Mouse (Mus musculus): Measurements from ENCODE around the gene Cyp27b1.
A peak's percentile ranks its signal among the peaks of the same experiment; 100 is the strongest.

Gene Cyp27b1

GRCm38 (mm10) chr10:127047954-127048353, at the start of gene Cyp27b1:
TSS of gene Cyp27b1 (plus strand) at chr10:127048250.
- H3K36me3 ChIP-seq (ENCODE audit: insufficient read depth, low read length) = peaks cover 50% of the 10 kb centered on the region
- H3K4me1 ChIP-seq (replicated peaks; ENCODE audit: low read depth, low read length) = peaks cover 62% of the 10 kb centered on the region
- peaks cover 43% of the 10 kb centered on the region for H3K27me3 ChIP-seq (ENCODE audit: insufficient read depth, low read length)
- TF ChIP-seq POU5F1 (IDR thresholded peaks at IDR 0.05; ENCODE audit: borderline replicate concordance, low read length) (no peak), NANOG (IDR thresholded peaks at IDR 0.05; ENCODE audit: borderline replicate concordance, low read length) (no peak), CTCF (conservative IDR thresholded peaks at IDR 0.05; ENCODE audit: low read length) (no peak)
- H3K9me3 ChIP-seq (ENCODE audit: low read length) = peaks cover 12% of the 10 kb centered on the region
- H3K4me3 ChIP-seq (replicated peaks; ENCODE audit: low read length) = peak within 1 kb of the TSS; percentile 64

- no peak for TF ChIP-seq CTCF (conservative IDR thresholded peaks at IDR 0.05; ENCODE audit: low read length)
- TF ChIP-seq POU5F1 (IDR thresholded peaks at IDR 0.05; ENCODE audit: borderline replicate concordance, low read length) = no peak
- peaks cover 33% of the 10 kb centered on the region for H3K4me1 ChIP-seq (replicated peaks; ENCODE audit: low read depth, low read length)
- H3K27me3 ChIP-seq (ENCODE audit: insufficient read depth, low read length) = peaks cover 5% of the 10 kb centered on the region; the same call in 1 of the 2 replicates
- H3K4me3 ChIP-seq (replicated peaks; ENCODE audit: low read length) = no peak within 1 kb of the TSS
- H3K9me3 ChIP-seq (ENCODE audit: low read length) = no peaks in the 10 kb centered on the region
- peaks cover 40% of the 10 kb centered on the region for H3K36me3 ChIP-seq (ENCODE audit: insufficient read depth, low read length)
These were observed 47.5 kb upstream of the Cyp27b1 start, which contains the start of gene Avil for GRCm38 (mm10) chr10:127000529-127000928. TSS of gene Avil (plus strand) at chr10:127000709.

GRCm38 (mm10) chr10:127001297-127001696, 46.8 kb upstream of the Cyp27b1 start:
- Histone ChIP-seq H3K27me3 (ENCODE audit: insufficient read depth, low read length) (peaks cover 11% of the 10 kb centered on the region; the same call in 1 of the 2 replicates), H3K4me1 (replicated peaks; ENCODE audit: low read depth, low read length) (peaks cover 33% of the 10 kb centered on the region), H3K9me3 (ENCODE audit: low read length) (no peaks in the 10 kb centered on the region), H3K36me3 (ENCODE audit: insufficient read depth, low read length) (peaks cover 32% of the 10 kb centered on the region), H3K4me3 (replicated peaks; ENCODE audit: low read length) (no peak overlapping the region)
- TF ChIP-seq NANOG (IDR thresholded peaks at IDR 0.05; ENCODE audit: borderline replicate concordance, low read length) = no peak
- no peak for TF ChIP-seq CTCF (conservative IDR thresholded peaks at IDR 0.05; ENCODE audit: low read length)
- TF ChIP-seq POU5F1 (IDR thresholded peaks at IDR 0.05; ENCODE audit: borderline replicate concordance, low read length) = no peak

- H3K4me1 ChIP-seq (replicated peaks; ENCODE audit: low read depth, low read length) = peaks cover 39% of the 10 kb centered on the region
- H3K27me3 ChIP-seq (ENCODE audit: insufficient read depth, low read length) = peaks cover 18% of the 10 kb centered on the region
- H3K4me3 ChIP-seq (replicated peaks; ENCODE audit: low read length) = no peak overlapping the region
- no peaks in the 10 kb centered on the region for H3K9me3 ChIP-seq (ENCODE audit: low read length)
- peaks cover 31% of the 10 kb centered on the region for H3K36me3 ChIP-seq (ENCODE audit: insufficient read depth, low read length)
- TF ChIP-seq POU5F1 (IDR thresholded peaks at IDR 0.05; ENCODE audit: borderline replicate concordance, low read length) (no peak), NANOG (IDR thresholded peaks at IDR 0.05; ENCODE audit: borderline replicate concordance, low read length) (no peak), CTCF (conservative IDR thresholded peaks at IDR 0.05; ENCODE audit: low read length) (no peak)
These were observed 46.0 kb upstream of the Cyp27b1 start for GRCm38 (mm10) chr10:127002056-127002455.

- Histone ChIP-seq H3K27me3 (ENCODE audit: insufficient read depth, low read length) (peaks cover 25% of the 10 kb centered on the region), H3K4me3 (replicated peaks; ENCODE audit: low read length) (no peak overlapping the region), H3K4me1 (replicated peaks; ENCODE audit: low read depth, low read length) (peaks cover 39% of the 10 kb centered on the region), H3K9me3 (ENCODE audit: low read length) (no peaks in the 10 kb centered on the region), H3K36me3 (ENCODE audit: insufficient read depth, low read length) (peaks cover 24% of the 10 kb centered on the region)
- no peak for TF ChIP-seq CTCF (conservative IDR thresholded peaks at IDR 0.05; ENCODE audit: low read length)
- TF ChIP-seq POU5F1 (IDR thresholded peaks at IDR 0.05; ENCODE audit: borderline replicate concordance, low read length) = no peak
- TF ChIP-seq NANOG (IDR thresholded peaks at IDR 0.05; ENCODE audit: borderline replicate concordance, low read length) = no peak
These were observed 45.3 kb upstream of the Cyp27b1 start for GRCm38 (mm10) chr10:127002765-127003164.

GRCm38 (mm10) chr10:127003334-127003733, 44.7 kb upstream of the Cyp27b1 start:
- peaks cover 30% of the 10 kb centered on the region for H3K27me3 ChIP-seq (ENCODE audit: insufficient read depth, low read length)
- H3K4me1 ChIP-seq (replicated peaks; ENCODE audit: low read depth, low read length) = peaks cover 35% of the 10 kb centered on the region
- peaks cover 18% of the 10 kb centered on the region for H3K36me3 ChIP-seq (ENCODE audit: insufficient read depth, low read length)
- H3K4me3 ChIP-seq (replicated peaks; ENCODE audit: low read length) = no peak overlapping the region
- no peaks in the 10 kb centered on the region for H3K9me3 ChIP-seq (ENCODE audit: low read length)
- TF ChIP-seq CTCF (conservative IDR thresholded peaks at IDR 0.05; ENCODE audit: low read length) = no peak
- no peak for TF ChIP-seq POU5F1 (IDR thresholded peaks at IDR 0.05; ENCODE audit: borderline replicate concordance, low read length)
- TF ChIP-seq NANOG (IDR thresholded peaks at IDR 0.05; ENCODE audit: borderline replicate concordance, low read length) = no peak

- Histone ChIP-seq H3K9me3 (ENCODE audit: low read length) (no peaks in the 10 kb centered on the region), H3K36me3 (ENCODE audit: insufficient read depth, low read length) (peaks cover 14% of the 10 kb centered on the region), H3K4me1 (replicated peaks; ENCODE audit: low read depth, low read length) (peaks cover 32% of the 10 kb centered on the region), H3K4me3 (replicated peaks; ENCODE audit: low read length) (no peak overlapping the region), H3K27me3 (ENCODE audit: insufficient read depth, low read length) (peaks cover 35% of the 10 kb centered on the region)
- TF ChIP-seq POU5F1 (IDR thresholded peaks at IDR 0.05; ENCODE audit: borderline replicate concordance, low read length) (no peak), CTCF (conservative IDR thresholded peaks at IDR 0.05; ENCODE audit: low read length) (no peak), NANOG (IDR thresholded peaks at IDR 0.05; ENCODE audit: borderline replicate concordance, low read length) (no peak)
These were observed 44.2 kb upstream of the Cyp27b1 start for GRCm38 (mm10) chr10:127003806-127004205.

GRCm38 (mm10) chr10:127016488-127016887, 31.6 kb upstream of the Cyp27b1 start:
- Histone ChIP-seq H3K27me3 (ENCODE audit: insufficient read depth, low read length) (peaks cover 16% of the 10 kb centered on the region), H3K9me3 (ENCODE audit: low read length) (no peaks in the 10 kb centered on the region), H3K4me1 (replicated peaks; ENCODE audit: low read depth, low read length) (peaks cover 27% of the 10 kb centered on the region), H3K4me3 (replicated peaks; ENCODE audit: low read length) (no peak overlapping the region), H3K36me3 (ENCODE audit: insufficient read depth, low read length) (peaks cover 4% of the 10 kb centered on the region; the same call in 1 of the 2 replicates)
- TF ChIP-seq CTCF (conservative IDR thresholded peaks at IDR 0.05; ENCODE audit: low read length) (peak; percentile 21), POU5F1 (IDR thresholded peaks at IDR 0.05; ENCODE audit: borderline replicate concordance, low read length) (no peak)

GRCm38 (mm10) chr10:127017071-127017470, 31.0 kb upstream of the Cyp27b1 start:
- Histone ChIP-seq H3K4me3 (replicated peaks; ENCODE audit: low read length) (no peak overlapping the region), H3K27me3 (ENCODE audit: insufficient read depth, low read length) (peaks cover 10% of the 10 kb centered on the region; the same call in 1 of the 2 replicates), H3K4me1 (replicated peaks; ENCODE audit: low read depth, low read length) (peaks cover 28% of the 10 kb centered on the region), H3K36me3 (ENCODE audit: insufficient read depth, low read length) (peaks cover 9% of the 10 kb centered on the region; the same call in 1 of the 2 replicates), H3K9me3 (ENCODE audit: low read length) (no peaks in the 10 kb centered on the region)
- TF ChIP-seq POU5F1 (IDR thresholded peaks at IDR 0.05; ENCODE audit: borderline replicate concordance, low read length) (no peak), CTCF (conservative IDR thresholded peaks at IDR 0.05; ENCODE audit: low read length) (no peak), NANOG (IDR thresholded peaks at IDR 0.05; ENCODE audit: borderline replicate concordance, low read length) (no peak)

Measured in E14TG2a.4 (cell line).